8 mouse cellular contexts compared by ENCODE assay signal in genomic region chr4:132421923-132422782, GRCm38 (mm10). TPM values are rescaled to one million over a fixed set of nuclear protein-coding genes. Genes with fewer than 3 reads are reported as not detected.
A peak's percentile ranks its signal among the peaks of the same experiment; 100 is the strongest.
DNase-seq lines count a peak whose midpoint lies in the region; ATAC-seq lines count a peak whose summit lies in the region.

Gene Phactr4, minus strand, starts transcription at chr4:132422489.

- peak; percentile 98 for DNase-seq in ZHBTc4 (ENCODE audit: low read depth, low spot score)
- peak; percentile 97 for DNase-seq in gastrocnemius, adult 8-10 months (ENCODE audit: low spot score in 2 of 2)
- DNase-seq in induced T-regulatory cell, adult 2 months (ENCODE audit: low read depth): peak; percentile 78
- peak; percentile 76 to 92 for DNase-seq in left cerebral cortex, adult 9 months (ENCODE audit: low spot score in 2 of 2)
- peak; percentile 89 for DNase-seq in right cerebral cortex, postnatal 14 days
- DNase-seq in urinary bladder, postnatal 36 days (ENCODE audit: low spot score in 2 of 2): peak; percentile 95 to 97

- peak; percentile 88 for ATAC-seq in common myeloid progenitor, adult 5-6 weeks (replicated peaks; ENCODE audit: low read depth, poor library complexity, severe bottlenecking)
- peak; percentile 90 for ATAC-seq in megakaryocyte progenitor cell, adult 5-6 weeks (replicated peaks; ENCODE audit: poor library complexity)

RNA-seq across cellular contexts. Expression of gene Phactr4, which starts in this region (rescaled TPM):
- 15.0 and 17.9 TPM in 2 replicates for total RNA-seq in common myeloid progenitor, adult 5-6 weeks (2017)
- 10 to 100 TPM; 10.2 to 13.1 (median 10.9) TPM for total RNA-seq in gastrocnemius, adult 8-10 months (2022)
- total RNA-seq in megakaryocyte progenitor cell, adult 5-6 weeks (2015): 28.4 and 34.7 TPM in 2 replicates
- total RNA-seq in megakaryocyte progenitor cell, adult 5-6 weeks (2017): 8.9 and 10.1 TPM in 2 replicates

Comparison
In these comparisons a context has a peak if more than half of its experiments do, and no peak if none do; other contexts are left out.
1. Peak in every context shown above with its lines: DNase-seq and ATAC-seq.